Mouse (Mus musculus) limb, embryonic 14.5 days (tissue): ENCODE data around the gene Gpr4. TPM values are rescaled to one million over a fixed set of nuclear protein-coding genes. Genes with fewer than 3 reads are reported as not detected.

Source experiments
- ATAC-seq: fragments of 200-750 bp; cut with Nextera tagmentation; 2 replicates; pipeline ENCODE4 v1.8.0; 2017; ENCODE audit warnings: low read depth, moderate number of reproducible peaks, moderate TSS enrichment; ENCODE audit not compliant: low FRiP score
- DNase-seq: peaks from one replicate; pipeline ENCODE4 v3.0.0-alpha.2; 2015; ENCODE audit warnings: low spot score
- H3K27ac ChIP-seq: fragments of 300-500 bp; sonication (generic); replicated peaks from 2 replicates; pipeline ENCODE4 v1.5.1; 2014; ENCODE audit warnings: low read depth, mild to moderate bottlenecking, low read length, moderate library complexity, mixed read lengths
- H3K27me3 ChIP-seq: fragments of 300-500 bp; sonication (generic); 2 replicates; pipeline ENCODE4 v1.6.1; 2014; ENCODE audit warnings: low read length, mixed read lengths; ENCODE audit not compliant: control insufficient read depth, insufficient read depth
- H3K36me3 ChIP-seq: fragments of 300-500 bp; sonication (generic); 2 replicates; pipeline ENCODE4 v1.6.1; 2014; ENCODE audit warnings: mild to moderate bottlenecking, low read length, moderate library complexity, mixed read lengths; ENCODE audit not compliant: control insufficient read depth, insufficient read depth
- H3K4me1 ChIP-seq: fragments of 300-500 bp; sonication (generic); 2 replicates; pipeline ENCODE4 v1.6.1; 2014; ENCODE audit warnings: antibody characterized with exemption, low read length, mixed read lengths; ENCODE audit not compliant: control insufficient read depth, insufficient read depth
- H3K4me2 ChIP-seq: fragments of 300-500 bp; sonication (generic); replicated peaks from 2 replicates; pipeline ENCODE4 v1.6.1; 2014; ENCODE audit warnings: low read depth, mild to moderate bottlenecking, low read length, moderate library complexity; ENCODE audit not compliant: severe bottlenecking
- H3K4me3 ChIP-seq: fragments of 300-500 bp; sonication (generic); replicated peaks from 2 replicates; pipeline ENCODE4 v1.5.1; 2014; ENCODE audit warnings: low read length
- H3K9ac ChIP-seq: fragments of 300-500 bp; sonication (generic); 2 replicates; pipeline ENCODE4 v1.6.1; 2014; ENCODE audit warnings: mild to moderate bottlenecking, low read depth, low read length, moderate library complexity; ENCODE audit not compliant: severe bottlenecking
- H3K9me3 ChIP-seq: fragments of 300-500 bp; sonication (generic); 2 replicates; pipeline ENCODE4 v1.6.1; 2016; ENCODE audit warnings: low read length; ENCODE audit not compliant: control insufficient read depth
- POLR2A ChIP-seq: fragments of 200-500 bp; IDR thresholded peaks from 2 replicates; pipeline ENCODE4 v1.8.0; 2012; ENCODE audit warnings: inconsistent platforms, mild to moderate bottlenecking, moderate library complexity, borderline replicate concordance; ENCODE audit not compliant: insufficient read depth, insufficient read length; ENCODE audit errors: extremely low read depth
- WGBS: fragments of 180-500 bp; shearing (Covaris S2); extraction: QIAGEN DNeasy Blood & Tissue Kit; methylation state at CpG from one replicate; pipeline ENCODE4 v1.1.7; 2014; 5-methylcytosine and 5-hydroxymethylcytosine counted together
- polyA plus RNA-seq, 2 experiments: library from polyadenylated mRNA; depleted of rRNA in 1 of 2; stranded (reverse) in 1 of 2; unstranded in 1 of 2; fragments of >200 nt; fragmentation: Nextera tagmentation in 1 of 2; extraction: Ambion mirVana in 1 of 2; gene quantifications; 2 replicates each; pipeline versions ENCODE4 v1.2.1 to v1.2.3; 2012 to 2014

Gene Gpr4
- polyA plus RNA-seq (2012; rRNA removed) = 9.2 and 15.5 TPM in 2 replicates
- 4.0 and 4.4 TPM in 2 replicates for polyA plus RNA-seq (2014; fragmentation: Nextera tagmentation; extraction: Ambion mirVana)

DNA sequence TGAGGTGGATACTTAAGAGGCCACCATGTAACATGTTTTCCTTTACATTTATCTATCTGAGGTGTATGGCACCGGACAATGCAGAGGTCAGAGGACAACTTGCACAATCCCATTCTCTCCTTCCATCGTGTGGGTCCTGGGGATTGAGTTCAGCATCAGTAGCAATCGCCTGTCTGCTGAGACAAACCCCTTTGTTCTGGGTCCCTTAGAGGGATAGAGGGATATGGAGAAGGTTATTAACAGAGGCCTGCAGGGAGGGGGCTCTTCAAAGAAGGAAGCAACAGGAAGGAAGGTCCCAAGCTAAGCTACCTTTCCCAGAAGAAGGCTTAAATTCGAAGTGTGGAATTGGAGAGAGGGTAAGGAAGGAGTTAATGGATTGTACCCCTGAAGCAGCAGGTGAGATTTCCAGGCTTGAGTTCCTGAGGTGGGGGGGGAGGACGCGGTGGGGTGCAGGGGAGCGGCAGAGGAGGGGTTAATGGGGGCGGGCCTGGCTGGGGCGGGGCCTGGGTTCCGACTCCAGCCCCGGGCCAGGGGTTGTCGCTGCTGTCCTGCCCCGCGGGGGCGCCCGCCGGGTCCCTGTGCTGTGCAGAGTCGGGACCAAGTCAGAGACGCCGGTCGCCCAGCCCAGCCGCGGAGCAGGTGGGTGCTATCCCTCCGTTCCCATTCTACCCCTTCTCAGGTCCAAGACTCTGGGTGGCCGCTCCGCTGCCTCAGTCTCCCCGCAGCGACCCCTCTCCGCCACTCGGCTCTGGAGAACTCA, at the start of gene Gpr4:
TSS of gene Gpr4 (plus strand) at position 543 of the 760 bp plus-strand sequence.
- H3K4me2 ChIP-seq = peak within 1 kb of the TSS; percentile 73
- H3K9ac ChIP-seq = peak within 1 kb of the TSS; percentile 56
- 3% methylated on average over 15 of the region's 30 CpGs for WGBS
- H3K27me3 ChIP-seq = no peaks in the 10 kb centered on the region
- no peaks in the 10 kb centered on the region for H3K36me3 ChIP-seq
- TF ChIP-seq POLR2A = no peak
- peaks cover 28% of the 10 kb centered on the region for H3K4me1 ChIP-seq
- no peak within 1 kb of the TSS for H3K27ac ChIP-seq
- H3K4me3 ChIP-seq = peak within 1 kb of the TSS; percentile 53
- no peaks in the 10 kb centered on the region for H3K9me3 ChIP-seq
- ATAC-seq (peak; percentile 61; the same call in 1 of the 2 replicates), DNase-seq (no peak)

DNA sequence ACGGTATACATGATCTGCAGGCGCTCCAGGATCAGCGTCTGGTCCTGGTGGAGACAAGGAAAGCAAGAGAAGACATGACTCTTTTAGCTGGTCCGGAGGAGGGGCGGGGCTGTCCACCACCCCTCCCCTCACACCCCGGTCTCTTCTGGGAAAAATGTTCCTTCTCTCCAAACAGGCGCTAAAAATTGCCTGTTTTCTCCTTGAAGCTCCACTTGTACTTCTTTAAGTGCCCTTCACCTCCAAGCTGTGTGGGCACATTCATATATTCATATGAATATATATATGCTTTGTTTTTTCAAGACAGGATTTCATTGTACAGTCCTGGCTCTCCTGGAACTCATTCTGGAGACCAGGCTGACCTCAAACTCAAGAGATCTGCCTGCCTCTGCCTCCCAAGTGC, 49.4 kb upstream of the Gpr4 start:
- peaks cover 19% of the 10 kb centered on the region; the same call in 1 of the 2 replicates for H3K4me1 ChIP-seq
- no peak overlapping the region for H3K4me2 ChIP-seq
- no peaks in the 10 kb centered on the region for H3K36me3 ChIP-seq
- no peak overlapping the region for H3K9ac ChIP-seq
- no peak overlapping the region for H3K4me3 ChIP-seq
- no peak overlapping the region for H3K27ac ChIP-seq
- H3K9me3 ChIP-seq = no peaks in the 10 kb centered on the region
- no peak for ATAC-seq
- no peak for DNase-seq
- WGBS = 89% methylated on average over 7 of the region's 7 CpGs
- H3K27me3 ChIP-seq = peaks cover 28% of the 10 kb centered on the region
- TF ChIP-seq POLR2A = no peak

DNA sequence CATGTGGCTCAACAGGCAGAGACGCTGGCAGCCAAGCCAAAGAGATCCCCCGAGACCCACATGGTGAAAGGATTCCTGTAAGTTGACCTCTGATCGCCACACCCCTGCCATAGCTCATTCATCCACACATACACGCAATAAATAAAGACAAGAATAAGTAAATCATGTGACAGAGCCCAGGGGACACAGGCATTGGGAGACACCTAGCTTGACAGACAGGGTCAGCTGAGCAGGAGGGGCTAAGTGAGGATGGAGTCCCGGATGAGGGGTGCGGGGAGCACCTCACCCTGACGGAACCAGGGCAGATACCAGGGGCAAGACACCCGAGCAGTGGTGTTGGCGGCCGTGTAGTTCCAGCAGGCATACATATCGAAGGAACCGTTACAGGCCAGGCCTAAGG, 48.6 kb upstream of the Gpr4 start:
- Histone ChIP-seq H3K4me1 (peaks cover 19% of the 10 kb centered on the region; the same call in 1 of the 2 replicates), H3K27me3 (peaks cover 25% of the 10 kb centered on the region), H3K9ac (0 out of 2 replicates have a peak overlapping the region, but pooled peaks have one; percentile 7), H3K9me3 (no peaks in the 10 kb centered on the region), H3K4me2 (peak overlapping the region; percentile 37), H3K27ac (no peak overlapping the region), H3K36me3 (no peaks in the 10 kb centered on the region), H3K4me3 (0 out of 2 replicates have a peak overlapping the region, but pooled peaks have one; percentile 14)
- DNase-seq (no peak), ATAC-seq (0 out of 2 replicates have a peak, but pooled peaks have one; percentile 2)
- TF ChIP-seq POLR2A = no peak
- 30% methylated on average over 12 of the region's 12 CpGs for WGBS

DNA sequence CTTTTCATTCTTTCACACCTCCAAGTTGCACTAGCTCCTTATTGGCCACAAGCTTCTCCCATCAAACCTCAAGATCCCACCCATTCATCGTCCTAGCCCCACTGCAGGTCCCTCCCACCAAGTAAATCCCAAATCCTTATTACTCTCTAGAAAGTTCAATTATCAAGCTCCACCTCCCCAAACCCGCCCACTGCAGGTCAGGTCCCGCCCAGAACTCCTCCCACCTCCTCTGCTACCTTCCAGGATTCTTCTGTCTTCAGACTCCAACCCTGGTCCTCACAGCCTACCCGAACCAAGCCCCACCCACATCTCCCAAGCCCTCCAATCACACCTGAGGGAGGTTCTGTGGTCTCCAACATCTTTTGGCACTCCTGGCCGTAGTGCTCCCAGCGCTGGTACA, 48.1 kb upstream of the Gpr4 start:
- 0% methylated on average over 6 of the region's 6 CpGs for WGBS

DNA sequence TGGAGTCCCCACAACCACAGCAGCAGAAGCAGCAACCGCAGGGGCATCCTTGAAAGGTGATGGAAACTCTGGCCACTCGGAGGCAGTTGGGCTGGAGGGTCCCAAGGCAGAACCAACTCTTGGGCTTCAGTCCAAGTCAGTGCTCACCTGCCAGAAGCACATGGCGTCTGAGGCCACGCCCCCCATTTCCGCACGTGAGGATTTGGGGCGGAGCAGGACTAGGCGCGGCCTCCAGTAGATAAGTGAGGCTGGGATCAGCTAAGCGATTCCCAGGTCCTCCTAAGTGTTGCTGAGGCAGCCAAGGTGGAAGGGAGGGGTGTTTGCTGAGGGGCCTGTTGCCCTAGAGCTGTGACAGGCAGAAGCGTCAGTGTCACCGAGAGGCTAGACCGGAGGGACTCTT, 47.4 kb upstream of the Gpr4 start:
- no peaks in the 10 kb centered on the region for H3K36me3 ChIP-seq
- no peak overlapping the region for H3K4me3 ChIP-seq
- WGBS = 4% methylated on average over 13 of the region's 13 CpGs
- no peak for TF ChIP-seq POLR2A
- H3K4me1 ChIP-seq = peaks cover 19% of the 10 kb centered on the region; the same call in 1 of the 2 replicates
- peak overlapping the region; percentile 37 for H3K4me2 ChIP-seq
- no peak for ATAC-seq
- H3K9ac ChIP-seq = no peak overlapping the region
- DNase-seq = no peak
- H3K27me3 ChIP-seq = peaks cover 13% of the 10 kb centered on the region
- no peak overlapping the region for H3K27ac ChIP-seq
- H3K9me3 ChIP-seq = no peaks in the 10 kb centered on the region

More for the DNA sequence above, 48.1 kb upstream of the Gpr4 start:
- no peaks in the 10 kb centered on the region for H3K9me3 ChIP-seq
- peaks cover 19% of the 10 kb centered on the region; the same call in 1 of the 2 replicates for H3K4me1 ChIP-seq
- DNase-seq (peak; percentile 49), ATAC-seq (peak; percentile 78)
- peak overlapping the region; percentile 37 for H3K4me2 ChIP-seq
- H3K27me3 ChIP-seq = peaks cover 21% of the 10 kb centered on the region
- no peak overlapping the region for H3K27ac ChIP-seq
- no peak overlapping the region for H3K9ac ChIP-seq
- H3K36me3 ChIP-seq = no peaks in the 10 kb centered on the region
- no peak for TF ChIP-seq POLR2A
- H3K4me3 ChIP-seq = peak overlapping the region; percentile 14
